Mouse (Mus musculus) midbrain, embryonic 16.5 days (tissue): Measurements from ENCODE around the gene Il17re. TPM values are rescaled to one million over a fixed set of nuclear protein-coding genes. Genes with fewer than 3 reads are reported as not detected.

Source experiments
- ATAC-seq: fragments of 200-750 bp; cut with Nextera tagmentation; 2 replicates; pipeline ENCODE4 v1.8.0; 2017; ENCODE audit warnings: moderate TSS enrichment
- H3K27ac ChIP-seq: fragments of 300-500 bp; sonication (generic); 2 replicates; pipeline ENCODE4 v1.5.1; 2014; ENCODE audit warnings: mild to moderate bottlenecking, low read length, mixed read lengths
- H3K27me3 ChIP-seq: fragments of 300-500 bp; sonication (generic); 2 replicates; pipeline ENCODE4 v1.6.1; 2014; ENCODE audit warnings: low read depth, low read length, mixed read lengths; ENCODE audit not compliant: control insufficient read depth, insufficient read depth
- H3K36me3 ChIP-seq: fragments of 300-500 bp; sonication (generic); 2 replicates; pipeline ENCODE4 v1.6.1; 2014; ENCODE audit warnings: mild to moderate bottlenecking, low read length, moderate library complexity, mixed read lengths; ENCODE audit not compliant: control insufficient read depth, insufficient read depth
- H3K4me1 ChIP-seq: fragments of 300-500 bp; sonication (generic); 2 replicates; pipeline ENCODE4 v1.6.1; 2014; ENCODE audit warnings: mild to moderate bottlenecking, low read length, mixed read lengths; ENCODE audit not compliant: control insufficient read depth, insufficient read depth
- H3K4me2 ChIP-seq: fragments of 300-500 bp; sonication (generic); 2 replicates; pipeline ENCODE4 v1.6.1; 2014; ENCODE audit warnings: mild to moderate bottlenecking, low read length, mixed read lengths
- H3K4me3 ChIP-seq: fragments of 300-500 bp; sonication (generic); 2 replicates; pipeline ENCODE4 v1.5.1; 2014; ENCODE audit warnings: low read depth, mild to moderate bottlenecking, low read length, moderate library complexity, mixed read lengths
- H3K9ac ChIP-seq: fragments of 300-500 bp; sonication (generic); 2 replicates; pipeline ENCODE4 v1.6.1; 2014; ENCODE audit warnings: low read depth, low read length, mixed read lengths
- H3K9me3 ChIP-seq: fragments of 300-500 bp; sonication (generic); replicated peaks from 2 replicates; pipeline ENCODE4 v1.6.1; 2014; ENCODE audit warnings: mild to moderate bottlenecking, low read length, mixed read lengths; ENCODE audit not compliant: control insufficient read depth, poor library complexity, severe bottlenecking
- WGBS: fragments of 180-500 bp; shearing (Covaris S2); extraction: QIAGEN DNeasy Blood & Tissue Kit; methylation state at CpG from one replicate; pipeline ENCODE4 v1.1.7; 2014; 5-methylcytosine and 5-hydroxymethylcytosine counted together
- polyA plus RNA-seq: library from polyadenylated mRNA; unstranded; fragments of >200 nt; fragmentation: Nextera tagmentation; extraction: Ambion mirVana; gene quantifications from 2 replicates; pipeline ENCODE4 v1.2.1, GENCODE M21; 2015

The Il17re gene
- polyA plus RNA-seq, 1 experiment from 2014 or later: 0.16 TPM

DNA sequence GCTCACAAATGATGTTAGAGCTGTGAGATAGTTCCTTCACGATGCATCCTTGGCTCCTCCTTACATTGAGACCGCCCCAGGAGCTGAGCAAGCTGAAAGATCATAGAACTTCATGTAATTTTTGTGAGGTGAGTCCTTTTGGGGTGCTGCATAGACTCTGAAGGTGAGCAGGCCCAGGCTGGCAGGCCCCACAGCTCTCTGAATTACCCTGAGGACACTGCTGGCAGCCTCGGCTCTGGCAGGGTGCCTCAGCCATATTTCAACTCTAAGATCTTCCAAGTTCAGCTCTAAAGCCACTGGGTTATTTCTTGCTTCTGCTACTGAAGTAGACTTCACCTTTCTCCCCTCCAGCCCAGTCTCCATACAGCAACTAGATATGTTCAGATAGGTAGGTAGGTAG lies 17.6 kb upstream of the Il17re start:
- WGBS: 90% methylated on average over 3 of the region's 3 CpGs
- no peak overlapping the region for H3K4me3 ChIP-seq
- no peak for ATAC-seq

DNA sequence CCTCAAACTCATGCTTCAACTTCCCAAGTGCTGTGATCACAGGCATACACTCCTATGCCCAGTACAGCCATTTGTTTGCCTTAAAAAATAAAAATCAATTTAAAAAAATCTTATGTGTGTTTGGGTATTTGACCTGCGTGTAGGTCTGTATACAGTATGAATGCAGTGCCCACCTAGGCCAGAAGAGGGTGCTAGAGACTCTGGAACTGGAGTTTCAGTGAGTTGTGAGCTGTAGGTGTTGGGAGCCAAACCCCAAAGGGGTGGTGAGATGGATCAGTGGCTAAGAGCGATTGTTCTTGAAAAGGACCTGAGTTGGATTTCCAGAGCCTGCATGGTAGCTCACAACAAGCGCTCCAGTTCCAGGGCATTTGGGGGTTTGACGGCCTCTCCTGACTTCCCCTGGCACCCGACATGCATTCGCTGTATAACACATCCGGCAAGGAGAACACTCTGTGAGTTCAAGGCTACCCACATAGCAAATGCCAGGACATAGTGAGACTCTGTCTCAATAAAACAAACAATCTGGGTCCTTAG lies 17.1 kb upstream of the Il17re start:
- no peak for ATAC-seq
- WGBS: 53% methylated on average over 7 of the region's 7 CpGs
- Histone ChIP-seq H3K4me2 (no peak overlapping the region), H3K9ac (no peak overlapping the region), H3K9me3 (no peaks in the 10 kb centered on the region), H3K36me3 (no peaks in the 10 kb centered on the region), H3K4me1 (peaks cover 11% of the 10 kb centered on the region), H3K27ac (no peak overlapping the region), H3K27me3 (no peaks in the 10 kb centered on the region), H3K4me3 (no peak overlapping the region)

More for the DNA sequence above, 17.6 kb upstream of the Il17re start:
- Histone ChIP-seq H3K4me1 (peaks cover 11% of the 10 kb centered on the region), H3K27ac (no peak overlapping the region), H3K9ac (no peak overlapping the region), H3K4me2 (no peak overlapping the region), H3K9me3 (no peaks in the 10 kb centered on the region), H3K27me3 (no peaks in the 10 kb centered on the region), H3K36me3 (no peaks in the 10 kb centered on the region)

DNA sequence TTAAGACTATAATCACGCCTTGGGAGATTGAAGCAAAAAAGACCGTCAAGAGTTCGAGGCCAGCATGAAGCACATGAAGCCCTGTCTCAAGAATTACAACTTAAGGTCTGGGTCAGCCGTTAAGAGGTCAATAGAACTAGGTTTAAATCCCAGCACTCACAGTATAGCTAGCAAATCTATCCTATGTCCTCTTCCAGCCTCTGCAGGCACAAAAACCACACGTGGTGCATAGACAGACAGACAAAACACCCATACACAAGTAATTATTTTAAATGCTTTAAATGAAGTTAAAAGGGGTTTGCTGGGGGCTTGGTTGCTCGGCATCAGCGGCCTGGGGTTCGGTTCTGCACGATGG lies 16.2 kb upstream of the Il17re start:
- H3K27ac ChIP-seq: peak overlapping the region; percentile 76
- peaks cover under 1% of the 10 kb centered on the region; the same call in 1 of the 2 replicates for H3K36me3 ChIP-seq
- no peaks in the 10 kb centered on the region for H3K9me3 ChIP-seq
- 38% methylated on average over 9 of the region's 9 CpGs for WGBS
- H3K9ac ChIP-seq: peak overlapping the region; percentile 92
- H3K4me2 ChIP-seq: peak overlapping the region; percentile 76
- H3K4me1 ChIP-seq: peaks cover 11% of the 10 kb centered on the region
- ATAC-seq: peak; percentile 69
- H3K27me3 ChIP-seq: no peaks in the 10 kb centered on the region
- peak overlapping the region; percentile 71 for H3K4me3 ChIP-seq

DNA sequence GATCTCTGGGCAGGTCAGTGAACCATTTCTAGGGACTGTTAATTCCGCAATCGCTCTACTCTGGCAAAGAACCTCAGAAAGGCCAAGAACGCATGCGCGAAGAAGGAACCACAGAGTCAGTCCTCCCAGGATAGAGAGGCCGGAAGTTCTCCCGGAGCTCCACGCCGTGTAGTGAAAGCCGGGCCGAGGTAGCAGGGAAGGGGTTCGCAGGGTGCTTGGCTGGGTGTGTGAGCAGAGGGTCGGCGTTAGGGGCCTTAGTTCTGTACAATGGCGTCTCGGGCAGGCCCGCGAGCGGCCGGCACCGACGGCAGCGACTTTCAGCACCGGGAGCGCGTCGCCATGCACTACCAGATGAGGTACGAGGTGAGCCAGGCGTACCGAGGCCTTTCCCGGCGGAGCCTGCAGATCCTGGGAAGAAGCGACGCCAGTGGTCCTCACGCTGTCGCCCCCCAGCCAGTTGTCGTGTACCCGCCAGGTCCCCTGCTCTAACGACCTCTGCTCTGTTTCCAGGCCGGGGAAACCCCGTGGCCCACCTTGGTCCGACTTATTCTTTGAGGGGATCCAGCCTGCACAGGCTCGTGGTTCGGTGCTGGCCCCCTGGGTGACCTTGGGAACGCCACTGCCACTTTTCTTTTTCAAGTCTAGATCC lies 15.7 kb upstream of the Il17re start, which contains the start of gene Jagn1:
Jagn1 (plus strand) TSS at position 128 of the 649 bp plus-strand sequence.
- Histone ChIP-seq H3K27ac (peak within 1 kb of the TSS; percentile 76), H3K27me3 (no peaks in the 10 kb centered on the region), H3K36me3 (peaks cover 5% of the 10 kb centered on the region), H3K9me3 (no peaks in the 10 kb centered on the region), H3K4me3 (peak within 1 kb of the TSS; percentile 71), H3K4me2 (peak within 1 kb of the TSS; percentile 76), H3K9ac (peak within 1 kb of the TSS; percentile 92), H3K4me1 (peaks cover 11% of the 10 kb centered on the region)
- ATAC-seq: peak; percentile 94
- WGBS: under 1% methylated on average over 44 of the region's 45 CpGs

DNA sequence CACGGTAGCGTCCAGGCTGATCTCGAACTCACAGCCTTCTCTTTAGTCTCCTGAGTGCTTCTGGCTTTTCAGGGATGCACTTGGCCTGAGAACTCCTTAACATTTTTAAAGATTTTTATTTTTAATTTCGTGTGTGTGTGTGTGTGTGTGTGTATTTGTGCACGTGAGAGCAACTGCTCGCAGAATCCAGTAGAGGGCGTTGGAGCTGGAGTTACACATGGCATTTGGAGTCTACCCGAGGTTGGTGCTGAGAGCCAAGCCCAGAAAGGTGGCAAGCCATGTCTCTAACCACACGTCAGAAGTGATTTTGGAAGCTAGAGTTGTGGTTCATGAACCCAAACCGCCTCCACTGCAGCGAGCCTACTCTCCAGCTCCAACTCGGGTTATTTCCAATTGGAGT lies 15.2 kb upstream of the Il17re start:
- Histone ChIP-seq H3K9ac (peak overlapping the region; percentile 92), H3K9me3 (no peaks in the 10 kb centered on the region), H3K4me3 (peak overlapping the region; percentile 71), H3K4me2 (peak overlapping the region; percentile 76), H3K27me3 (no peaks in the 10 kb centered on the region), H3K4me1 (peaks cover 11% of the 10 kb centered on the region), H3K27ac (no peak overlapping the region; the same call in 1 of the 2 replicates), H3K36me3 (peaks cover 10% of the 10 kb centered on the region)
- no peak for ATAC-seq
- WGBS: 46% methylated on average over 12 of the region's 12 CpGs

DNA sequence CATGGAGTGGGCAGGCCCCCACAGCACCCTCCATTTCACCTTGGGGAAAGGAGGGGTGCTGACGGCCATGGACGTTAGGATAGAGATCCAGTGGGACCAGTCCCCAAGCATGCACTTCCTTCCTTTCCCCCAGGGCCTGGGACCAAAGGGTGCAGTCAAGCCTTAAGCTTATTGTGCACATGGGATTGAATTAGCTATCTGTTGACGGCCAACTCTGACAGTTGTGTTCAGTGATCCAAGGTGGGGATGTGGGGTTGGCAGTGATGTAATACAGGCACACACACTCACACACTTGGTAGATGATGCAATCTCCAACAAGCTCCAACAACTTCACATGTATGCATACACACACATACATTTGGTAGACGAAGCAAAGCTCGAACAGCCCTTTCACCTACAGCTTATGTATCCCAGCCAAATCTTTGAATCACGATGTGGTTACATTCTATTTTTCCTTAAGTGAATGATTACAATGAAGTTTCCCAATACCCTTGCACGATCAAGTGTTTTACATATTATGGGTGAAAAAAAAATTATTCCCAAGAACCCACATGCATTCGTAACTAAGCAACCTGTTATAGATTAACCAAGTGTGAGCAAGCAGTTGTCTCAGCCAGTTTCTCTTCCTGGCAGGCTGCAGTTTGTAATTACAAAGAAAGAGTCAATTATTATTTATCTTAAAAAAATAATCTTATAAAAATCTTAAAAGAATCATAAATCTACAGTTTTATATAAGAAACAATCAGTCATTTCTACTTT lies 13.9 kb upstream of the Il17re start:
- WGBS: 91% methylated on average over 7 of the region's 8 CpGs
- Histone ChIP-seq H3K4me1 (peaks cover 11% of the 10 kb centered on the region), H3K27ac (no peak overlapping the region), H3K36me3 (peaks cover 16% of the 10 kb centered on the region), H3K27me3 (no peaks in the 10 kb centered on the region), H3K9ac (no peak overlapping the region), H3K4me2 (no peak overlapping the region), H3K9me3 (no peaks in the 10 kb centered on the region), H3K4me3 (no peak overlapping the region)
- ATAC-seq: no peak

DNA sequence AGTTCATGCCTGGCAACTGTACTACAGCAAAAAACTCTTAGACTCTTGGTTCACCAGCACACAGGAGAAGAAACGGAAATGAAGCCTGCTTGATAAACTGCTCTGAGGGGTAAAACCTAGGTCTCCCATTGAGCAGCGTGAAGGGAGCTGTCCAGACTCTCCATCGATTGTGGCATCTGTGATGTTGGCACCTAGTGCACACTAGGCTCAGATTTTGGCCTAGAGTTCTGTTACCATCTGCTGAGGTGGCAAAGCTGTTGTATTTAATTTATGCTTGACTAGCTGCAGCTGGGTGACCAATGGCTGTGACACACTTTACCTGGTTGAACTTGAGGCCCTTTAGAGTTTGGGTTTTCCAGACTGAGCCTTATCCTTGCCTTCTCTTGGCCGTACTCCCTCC lies 10.6 kb upstream of the Il17re start:
- Histone ChIP-seq H3K9ac (no peak overlapping the region), H3K27me3 (no peaks in the 10 kb centered on the region), H3K27ac (no peak overlapping the region), H3K9me3 (no peaks in the 10 kb centered on the region), H3K4me1 (peaks cover 8% of the 10 kb centered on the region), H3K4me2 (no peak overlapping the region), H3K4me3 (no peak overlapping the region), H3K36me3 (peaks cover 16% of the 10 kb centered on the region)
- 94% methylated on average over 4 of the region's 4 CpGs for WGBS
- ATAC-seq: no peak

DNA sequence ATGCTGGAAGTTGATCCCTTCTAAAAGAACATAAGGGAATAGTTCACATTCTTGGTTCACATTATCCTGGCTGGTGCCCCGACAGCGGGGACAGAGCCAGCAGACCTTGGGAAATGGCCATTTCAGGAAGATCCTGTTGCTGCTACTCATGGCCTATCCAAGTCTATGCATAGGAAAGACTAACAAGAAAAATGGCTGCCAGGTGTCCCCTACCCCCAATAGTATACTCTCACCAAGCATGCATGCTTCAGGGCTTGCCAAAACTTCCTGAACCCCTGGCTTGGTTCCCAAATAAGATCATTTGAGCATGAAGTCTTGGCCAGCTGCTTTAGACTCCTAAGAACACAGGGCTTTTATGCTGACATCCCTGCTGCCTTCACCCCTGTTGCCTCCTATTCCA lies 6.4 kb upstream of the Il17re start:
- Histone ChIP-seq H3K4me3 (no peak overlapping the region), H3K9ac (no peak overlapping the region), H3K27me3 (no peaks in the 10 kb centered on the region), H3K36me3 (peaks cover 16% of the 10 kb centered on the region), H3K4me2 (no peak overlapping the region), H3K27ac (no peak overlapping the region), H3K9me3 (no peaks in the 10 kb centered on the region), H3K4me1 (no peaks in the 10 kb centered on the region)
- no peak for ATAC-seq
- WGBS: 76% methylated on average over 2 of the region's 2 CpGs

DNA sequence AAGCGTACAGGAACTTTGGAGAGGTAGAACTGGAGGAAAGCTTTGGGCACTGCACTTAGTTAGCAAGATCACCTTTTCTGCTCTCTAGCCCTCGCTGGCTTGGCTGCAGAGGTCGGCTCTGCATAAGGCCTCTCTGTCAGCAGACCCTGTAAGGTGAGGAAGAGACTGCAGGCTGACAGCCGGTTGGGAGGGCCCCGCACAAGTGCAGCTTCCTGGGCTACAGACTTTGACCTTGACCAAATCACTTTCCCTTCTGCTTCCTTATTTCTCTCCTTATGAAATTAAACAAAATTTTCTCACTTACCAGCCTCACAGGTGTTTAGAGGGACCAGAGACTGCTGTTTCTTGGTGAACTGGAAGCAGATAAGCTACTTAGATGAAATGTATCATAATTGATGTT lies 3.3 kb upstream of the Il17re start:
- Histone ChIP-seq H3K36me3 (no peaks in the 10 kb centered on the region), H3K9ac (no peak overlapping the region), H3K4me3 (no peak overlapping the region), H3K4me2 (no peak overlapping the region), H3K27me3 (no peaks in the 10 kb centered on the region; the same call in 1 of the 2 replicates), H3K9me3 (no peaks in the 10 kb centered on the region), H3K27ac (no peak overlapping the region), H3K4me1 (no peaks in the 10 kb centered on the region)
- ATAC-seq: no peak
- WGBS: 74% methylated on average over 5 of the region's 5 CpGs
